Mouse (Mus musculus) left cerebral cortex, adult 18-20 months (tissue): ENCODE measurements at regions not wholly inside any gene's neighbourhood (a gene's known extent, or its start where the extent isn't known, plus 50 kb on each side); places are given as distances from the start of the nearest gene placed in this dataset.
A peak's percentile ranks its signal among the peaks of the same experiment; 100 is the strongest.
"Not testable (repeated sequence)": the region's sequence is repeated elsewhere in the genome, so short reads cannot be mapped to it uniquely, and the experiment has no call there.

Source experiments
- DNase-seq, 2 experiments: peaks; one replicate each; pipeline ENCODE4 v3.0.0; 2021 to 2022; ENCODE audit warnings: low spot score in 2 of 2, mixed read lengths in 1 of 2

DNA sequence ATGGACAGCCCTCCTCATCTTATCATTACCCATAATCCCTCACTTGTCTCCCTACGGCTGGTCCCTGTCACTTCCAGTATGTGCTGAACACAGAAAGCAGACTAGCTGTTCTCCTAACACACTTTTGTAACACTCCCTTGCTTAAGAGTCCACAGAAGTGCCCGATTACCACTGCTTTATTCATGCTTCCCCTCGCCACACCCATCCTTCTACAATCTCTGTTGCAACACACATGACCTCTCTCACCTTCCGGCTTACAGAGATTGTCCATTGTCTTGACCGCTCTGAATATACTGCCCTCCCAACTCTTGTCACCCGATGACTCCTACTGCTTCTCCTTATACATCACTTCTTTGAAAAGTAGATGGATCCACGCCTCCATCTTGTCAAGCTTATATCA, 132.9 kb downstream of the Snx18 start:
- no peak for DNase-seq

DNA sequence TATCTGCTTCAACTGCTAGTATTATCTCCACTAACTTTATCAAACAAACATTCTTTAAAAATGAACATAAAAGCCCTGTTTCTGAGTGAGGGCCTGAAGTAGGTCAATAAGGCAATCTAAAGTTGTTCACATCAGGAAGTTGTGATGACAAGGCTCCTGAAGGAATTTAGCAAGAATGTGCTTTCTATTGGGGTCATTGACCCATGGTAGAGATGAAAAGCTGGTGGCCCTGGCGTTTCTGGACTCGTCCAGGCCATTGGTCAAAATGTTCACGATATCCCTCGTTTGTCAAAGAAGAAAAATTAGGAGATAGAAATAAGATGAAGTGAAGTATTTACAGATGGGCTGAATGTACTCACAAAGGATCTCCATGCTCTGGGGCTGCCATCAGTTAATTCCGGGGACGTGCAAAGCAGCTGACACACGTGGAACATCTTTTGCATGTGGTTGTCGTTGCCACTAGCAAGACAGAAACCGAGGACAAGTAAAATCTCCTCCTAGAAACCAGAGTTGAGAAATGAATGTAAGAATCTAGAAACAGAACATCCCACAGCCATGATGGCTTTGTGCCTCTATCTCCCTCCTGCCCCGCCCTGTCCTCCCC, 134.1 kb downstream of the Snx18 start:
- no peak for DNase-seq

DNA sequence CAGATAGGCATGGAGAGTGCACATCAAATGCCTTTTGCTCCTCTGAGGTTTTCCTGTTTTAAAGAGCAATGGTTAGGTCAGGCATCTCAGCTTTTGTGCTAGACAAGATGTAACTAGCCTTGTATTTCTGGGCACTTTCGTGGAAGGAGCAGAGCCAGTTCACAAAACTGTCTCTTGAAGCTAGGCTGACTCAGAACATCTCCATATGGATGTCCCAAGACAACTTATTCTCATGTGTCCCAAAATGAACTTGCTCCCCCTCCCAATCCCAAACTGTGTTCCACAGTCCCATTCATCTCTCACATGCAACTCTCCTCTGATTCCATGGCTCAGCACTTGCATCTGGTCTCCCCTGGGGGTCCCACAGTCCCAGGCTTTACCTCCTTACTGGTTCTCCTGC, 135.5 kb downstream of the Snx18 start:
- peak in 1 of 2 experiments; percentile 13 for DNase-seq

DNA sequence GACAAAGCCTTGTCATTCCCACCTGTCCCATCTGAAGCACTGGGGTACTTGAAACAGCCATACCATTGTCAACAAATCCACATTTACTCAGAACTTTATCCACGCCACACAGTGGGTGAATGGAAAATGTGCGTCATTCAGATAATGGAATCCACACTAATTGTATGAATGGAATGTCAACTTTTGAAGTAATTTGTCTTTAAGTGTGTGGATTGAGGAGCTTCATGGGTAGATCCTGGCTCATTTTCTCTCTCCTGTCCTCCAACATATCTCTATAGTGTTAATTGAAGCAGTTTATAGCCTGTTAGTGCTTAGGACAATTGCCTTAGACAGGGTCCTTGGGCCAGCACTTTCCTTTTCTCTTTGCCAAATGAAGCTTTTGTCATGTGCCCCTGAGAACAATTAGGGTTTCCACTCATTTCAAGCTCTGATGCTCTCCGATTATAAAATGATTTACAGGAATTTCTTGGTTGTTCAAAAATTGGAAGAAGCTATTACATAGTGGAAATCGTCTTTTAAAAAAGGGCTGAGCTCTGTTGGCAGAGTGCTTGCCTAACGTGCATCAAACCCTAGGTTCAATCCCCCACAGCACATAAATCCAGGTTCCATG, 140.4 kb downstream of the Snx18 start:
- no peak for DNase-seq

DNA sequence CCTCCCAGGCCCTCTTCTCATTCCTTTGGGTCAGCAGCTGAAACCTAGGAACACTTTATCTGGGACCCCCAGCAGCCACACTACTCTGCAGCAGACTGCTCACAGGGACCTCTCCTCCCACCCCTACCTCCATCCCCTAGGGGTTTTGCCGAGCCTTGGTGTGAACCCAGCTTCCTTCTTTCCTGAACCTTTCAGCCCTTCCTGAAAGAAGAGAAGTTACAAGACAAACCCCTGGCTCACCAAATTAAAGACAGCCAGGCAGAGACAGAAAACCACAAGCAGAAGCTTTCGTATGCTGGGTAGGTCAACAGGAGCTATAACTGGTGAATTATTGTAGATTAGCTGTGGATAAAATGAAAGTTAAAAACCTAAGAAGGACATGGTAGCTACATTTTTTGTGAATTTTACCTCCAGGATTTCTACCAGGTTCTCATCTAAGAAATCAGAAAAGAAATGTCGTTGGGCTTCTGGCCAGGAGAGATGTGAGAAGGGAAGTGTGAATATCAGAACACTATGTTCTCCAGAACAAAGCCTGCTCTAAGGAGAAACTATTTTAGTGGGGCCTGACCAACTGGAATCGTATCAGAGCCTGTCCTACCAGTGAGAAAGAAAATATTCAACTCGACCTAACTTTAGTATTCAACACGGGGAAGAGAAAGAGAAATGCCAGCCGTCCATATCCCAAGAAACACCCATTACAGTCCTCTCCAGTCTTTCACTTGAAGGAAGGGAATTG, 147.4 kb downstream of the Snx18 start:
- DNase-seq = no peak

DNA sequence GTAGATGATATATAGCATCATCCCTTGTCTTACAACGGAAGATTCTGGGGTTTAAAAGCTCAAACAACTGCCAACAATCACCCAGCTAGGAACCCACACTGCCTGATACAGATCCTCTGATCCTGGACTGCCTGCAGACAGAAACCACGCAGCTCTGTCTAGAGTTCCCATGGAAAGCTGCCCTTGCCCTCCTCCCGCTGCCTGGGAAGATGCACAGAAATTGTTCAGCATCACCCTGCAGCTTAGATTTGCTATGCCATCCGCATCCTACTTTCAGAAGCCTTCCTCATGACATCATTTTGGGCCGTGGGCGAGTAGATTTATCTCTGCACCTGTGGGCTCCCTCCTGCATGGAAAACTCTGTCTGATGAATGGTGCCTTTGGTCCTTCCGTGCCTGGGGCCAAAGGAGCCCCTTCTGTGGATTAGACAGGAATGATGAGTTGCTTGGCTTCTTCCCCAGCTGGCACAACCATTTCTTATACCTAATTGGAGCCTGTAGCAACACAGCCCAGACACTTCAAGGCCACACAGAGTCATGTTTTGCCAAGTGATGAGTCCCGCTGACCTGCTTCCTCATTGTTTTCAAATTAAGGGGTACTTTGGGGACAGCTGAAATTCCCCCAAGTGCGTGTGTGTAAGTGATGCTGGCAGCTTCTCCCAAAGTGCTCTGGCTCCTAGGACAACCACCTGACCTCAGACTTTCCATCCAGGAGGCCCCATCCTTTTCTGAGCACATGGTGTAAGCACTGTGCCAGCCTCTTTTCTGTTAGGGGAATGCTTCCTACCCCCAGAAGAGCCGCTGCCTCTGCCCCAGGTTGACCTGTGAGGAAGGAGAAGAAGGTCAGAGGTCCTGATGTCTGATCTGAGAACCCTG, 153.9 kb downstream of the Snx18 start:
- peak in 1 of 2 experiments; percentile 20 for DNase-seq

DNA sequence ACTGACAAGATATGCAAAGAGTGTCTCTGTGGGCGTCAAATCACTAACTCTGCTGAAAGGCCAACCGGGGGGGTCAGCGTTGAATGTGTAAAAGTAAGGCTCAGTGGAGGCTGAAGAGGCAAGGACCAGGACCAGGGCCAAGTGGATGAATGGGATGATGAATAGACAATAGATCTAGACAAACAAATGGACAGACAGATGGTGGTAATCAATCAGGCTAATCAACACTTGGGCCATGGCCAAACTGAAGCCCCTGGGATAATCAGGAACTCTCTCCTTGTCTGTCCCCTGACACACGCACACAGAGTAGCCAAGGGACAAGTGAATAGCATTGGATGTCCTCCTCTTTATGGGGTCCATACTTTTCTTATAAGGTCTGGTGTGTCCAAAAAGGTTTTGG, 154.9 kb downstream of the Snx18 start:
- no peak for DNase-seq

DNA sequence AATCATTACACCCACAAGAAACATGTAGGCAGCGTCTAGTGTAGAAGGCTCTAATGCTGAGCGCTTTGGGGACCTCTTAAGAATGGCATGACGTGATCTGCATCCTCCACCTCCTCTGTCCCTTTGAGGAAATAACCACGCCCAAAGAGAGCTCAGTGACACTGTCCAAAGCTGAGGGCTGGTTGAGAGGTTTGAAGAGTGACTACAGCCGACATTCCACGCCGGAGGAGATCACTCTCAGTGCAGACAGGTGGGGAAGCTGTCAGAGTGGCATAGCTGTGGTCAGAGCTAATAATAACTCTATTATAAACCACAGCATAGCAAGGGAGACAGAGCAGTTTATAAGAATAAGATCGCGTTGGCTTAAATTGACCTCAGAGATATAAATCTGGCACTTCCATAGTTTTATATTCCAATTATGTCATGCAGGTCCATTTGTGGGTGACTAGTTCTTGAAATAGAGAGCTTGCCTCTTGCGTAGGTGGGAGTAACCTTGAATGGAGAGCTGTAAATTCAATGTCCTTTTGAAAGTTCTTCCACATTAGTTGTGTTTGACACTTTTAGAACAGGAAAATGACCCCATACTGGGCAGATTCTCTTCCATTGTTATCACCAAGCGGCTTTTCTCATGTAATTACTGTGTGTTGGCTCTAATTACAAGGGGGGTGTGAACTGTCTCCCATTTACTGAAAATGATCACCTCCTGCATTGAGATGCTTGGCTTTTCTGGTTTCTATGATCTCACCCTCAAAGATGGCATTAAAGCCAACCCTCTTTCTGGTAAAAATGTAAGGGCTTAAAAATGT, 161.7 kb downstream of the BC067074 start:
- DNase-seq = no peak

DNA sequence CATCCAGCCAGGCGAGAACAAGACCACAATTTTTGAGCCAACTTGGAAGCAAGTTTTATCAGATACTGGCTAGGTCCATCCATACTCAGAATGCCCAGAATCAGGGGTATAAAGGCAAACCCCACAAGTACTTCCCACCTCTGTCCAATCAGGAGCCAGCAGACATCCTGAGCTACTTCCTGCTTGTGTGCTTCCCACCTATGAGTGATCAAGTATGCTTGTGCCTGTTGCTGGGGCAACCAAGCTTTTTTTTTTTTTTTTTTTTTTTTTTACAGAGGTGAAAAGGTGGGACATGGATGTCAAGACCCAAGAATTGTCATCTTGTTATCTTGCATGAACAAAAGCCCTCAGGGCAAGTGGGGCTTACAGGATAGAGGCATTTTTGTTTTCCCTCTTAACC, 155.4 kb downstream of the BC067074 start:
- no peak for DNase-seq

DNA sequence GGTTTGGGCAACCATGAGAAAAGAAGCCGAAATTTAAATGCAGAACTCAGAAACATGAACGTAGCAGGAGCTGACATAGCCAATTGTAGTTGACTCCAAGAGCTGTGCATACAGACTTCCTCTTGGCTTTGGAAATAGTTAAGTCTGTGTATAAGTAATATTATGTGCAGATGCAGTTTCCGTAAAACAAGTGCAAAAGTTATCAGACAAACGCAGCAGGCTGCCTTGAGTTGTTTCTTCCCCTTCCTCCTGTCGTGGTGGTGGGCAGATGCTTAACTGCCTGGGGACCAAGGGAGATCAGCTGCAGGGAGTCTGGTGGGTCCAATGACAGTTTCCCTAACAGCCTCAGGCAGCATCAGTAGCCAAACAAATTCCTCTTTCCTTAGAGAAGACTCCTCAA, 153.3 kb downstream of the BC067074 start:
- DNase-seq = no peak

DNA sequence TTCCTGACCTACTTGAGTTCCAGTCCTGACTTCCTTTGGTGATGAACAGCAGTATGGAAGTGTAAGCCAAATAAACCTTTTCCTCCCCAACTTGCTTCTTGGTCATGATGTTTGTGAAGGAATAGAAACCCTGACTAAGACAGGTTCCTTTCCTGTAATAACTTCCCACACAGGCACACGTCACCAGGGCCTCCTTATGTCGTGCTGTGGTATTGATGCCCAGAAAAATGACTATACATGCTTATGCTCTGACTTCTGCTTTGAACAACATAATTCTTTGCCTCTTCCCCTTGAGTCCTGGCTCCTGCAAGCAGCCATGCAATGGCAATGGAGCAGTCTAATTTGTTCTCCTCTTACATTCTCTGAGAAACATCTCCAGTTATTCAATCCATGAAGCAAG, 151.5 kb downstream of the BC067074 start:
- DNase-seq = not testable (repeated sequence)

DNA sequence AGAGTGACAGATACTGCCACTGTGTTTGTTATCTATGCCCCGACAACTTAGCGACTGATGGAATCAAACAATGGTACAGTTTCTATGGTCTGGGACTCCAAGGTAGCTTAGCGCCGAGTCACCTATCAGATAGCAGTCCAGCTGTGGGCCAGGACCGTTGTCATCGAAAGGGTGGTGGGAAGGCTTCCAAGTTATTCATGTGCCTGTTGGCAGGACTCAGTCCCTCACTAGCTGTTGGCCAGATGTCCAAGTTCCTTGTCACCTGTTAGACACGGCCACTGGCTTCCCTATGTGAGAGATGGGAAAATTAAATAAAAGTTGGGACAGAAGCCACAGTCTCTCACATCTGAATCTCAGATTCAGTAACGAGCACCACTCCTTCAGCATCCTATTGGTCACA, 150.1 kb downstream of the BC067074 start:
- DNase-seq = no peak

DNA sequence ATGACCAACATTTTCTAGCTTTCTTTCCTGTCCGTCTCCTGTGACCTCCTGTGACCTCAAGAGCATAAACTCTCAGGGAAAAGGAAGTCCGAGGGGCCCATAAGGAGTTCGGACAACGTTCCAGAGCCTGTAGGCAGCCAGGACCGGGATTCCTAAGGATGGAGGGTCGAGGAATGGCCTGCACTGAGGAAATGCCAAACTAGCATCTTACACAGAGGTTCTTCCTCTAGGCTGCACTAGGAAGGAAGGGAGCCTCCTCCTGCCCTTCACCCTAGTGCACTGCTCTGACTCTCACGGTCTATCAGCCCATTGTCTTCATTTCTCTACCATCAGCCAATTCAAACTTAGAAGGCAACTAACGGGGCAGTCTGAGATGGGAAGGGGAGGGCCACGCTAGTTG, 149.2 kb downstream of the BC067074 start:
- no peak for DNase-seq

DNA sequence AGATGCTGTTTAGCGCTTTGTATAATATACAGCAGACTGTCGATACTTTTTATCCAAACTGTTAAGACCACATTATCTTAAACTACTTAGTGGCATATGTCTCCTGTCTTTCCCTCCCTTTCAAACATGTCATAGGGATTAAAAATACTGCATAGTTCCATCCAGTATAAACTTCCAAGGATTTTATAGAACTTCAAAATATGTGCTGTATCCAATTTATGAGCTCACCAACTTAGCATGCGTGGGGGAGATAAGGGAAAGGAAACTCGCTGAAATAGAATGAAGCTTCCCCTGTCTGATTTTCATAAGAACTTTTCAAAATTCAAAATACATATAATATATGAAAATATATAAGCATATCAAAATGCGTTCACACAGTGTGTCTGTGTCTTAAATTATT, 147.2 kb downstream of the BC067074 start:
- no peak for DNase-seq

DNA sequence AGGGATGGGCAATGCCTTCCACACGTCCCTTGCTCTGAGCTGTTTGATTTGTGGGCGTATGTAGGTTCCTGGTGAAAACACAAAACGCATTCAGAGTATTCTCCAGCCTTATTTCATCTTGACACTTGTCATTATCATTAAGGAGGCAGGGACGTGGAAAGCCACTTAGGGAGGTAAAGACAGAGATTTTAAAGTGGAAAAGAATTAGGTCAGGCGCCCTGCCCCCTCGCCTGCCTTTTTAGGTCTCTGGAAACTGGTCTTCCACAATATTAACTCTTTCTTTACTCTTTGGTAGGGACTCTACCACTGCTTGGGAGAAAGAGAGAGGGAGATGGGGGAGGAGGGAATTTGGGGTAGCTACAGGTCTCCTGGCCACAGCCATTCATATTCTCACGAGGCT, 146.6 kb downstream of the BC067074 start:
- DNase-seq = no peak

DNA sequence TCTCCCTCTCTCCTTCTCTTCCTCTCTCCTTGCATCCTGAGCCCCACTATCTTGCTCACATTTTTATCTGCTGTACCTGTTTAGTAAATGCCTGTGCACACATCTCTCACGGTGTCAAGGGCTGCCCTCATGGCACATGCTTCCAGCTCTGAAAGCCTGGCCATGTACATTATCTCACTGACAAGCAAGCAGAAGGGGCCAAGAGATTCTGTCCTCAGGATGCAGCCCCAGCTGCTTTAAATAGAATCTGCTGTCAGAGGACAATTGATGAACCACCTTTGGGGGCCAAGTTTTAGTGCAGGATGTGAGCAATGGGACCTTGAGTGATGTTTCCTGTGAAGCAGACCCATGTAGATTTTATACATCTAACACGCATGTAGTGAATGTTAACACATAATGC, 145.9 kb downstream of the BC067074 start:
- DNase-seq = no peak

DNA sequence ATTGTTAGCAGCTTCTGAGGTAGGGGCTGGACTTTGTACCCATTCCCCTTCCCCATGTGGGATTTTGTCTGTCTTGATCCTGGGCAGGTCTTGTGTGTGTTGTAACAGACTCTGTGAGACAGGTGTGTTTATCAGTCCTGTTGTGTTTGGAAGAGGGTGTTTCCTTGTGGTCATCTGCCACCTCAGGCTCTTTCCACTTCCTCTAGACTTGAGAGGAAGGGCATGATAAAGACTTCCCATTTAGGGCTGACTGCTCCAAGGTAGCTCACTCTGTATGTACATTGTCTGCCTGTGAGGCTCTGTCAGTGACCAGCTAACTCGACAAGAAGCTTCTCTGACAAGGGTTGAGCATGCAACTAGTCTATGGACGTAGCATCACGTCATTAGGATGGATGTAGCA, 143.3 kb downstream of the BC067074 start:
- no peak for DNase-seq

DNA sequence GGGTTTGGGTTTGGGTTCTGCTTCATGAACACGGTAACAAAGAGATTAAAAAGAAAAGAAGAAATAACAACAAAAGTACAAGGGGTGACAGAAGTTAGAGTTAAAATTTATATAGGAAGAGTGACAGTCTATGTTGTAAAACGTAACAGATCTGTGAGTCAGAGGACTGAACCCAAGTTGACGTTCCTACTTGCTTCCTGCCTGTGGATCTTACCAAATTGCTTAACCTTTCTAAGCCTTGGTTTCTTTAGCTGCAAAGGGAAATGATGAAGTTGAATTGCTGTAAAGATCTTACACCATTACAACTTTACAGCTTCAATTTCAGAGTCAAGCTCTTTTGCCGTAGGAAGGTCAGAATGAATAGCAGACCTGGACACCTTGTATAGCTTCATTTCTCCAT, 142.2 kb downstream of the BC067074 start:
- no peak for DNase-seq

DNA sequence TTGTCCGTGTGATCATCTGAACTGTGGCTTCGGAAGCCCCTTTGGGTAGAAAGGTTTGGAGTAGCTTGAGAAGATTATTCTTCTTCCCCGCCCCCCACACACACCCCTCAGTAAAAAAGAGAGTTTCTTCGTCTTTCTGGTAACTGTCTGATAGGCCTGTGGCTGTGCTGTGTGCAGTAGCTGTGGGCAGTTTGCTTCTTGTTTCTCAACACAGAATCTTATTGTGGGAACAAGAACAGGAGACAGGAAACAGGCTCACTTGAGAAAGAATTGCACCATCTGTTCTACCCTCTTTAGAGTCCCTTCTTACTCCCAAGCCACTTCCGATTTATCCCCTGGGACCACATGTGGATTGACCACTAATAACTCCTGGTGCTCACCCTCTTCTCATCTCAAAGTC, 140.5 kb downstream of the BC067074 start:
- no peak for DNase-seq

DNA sequence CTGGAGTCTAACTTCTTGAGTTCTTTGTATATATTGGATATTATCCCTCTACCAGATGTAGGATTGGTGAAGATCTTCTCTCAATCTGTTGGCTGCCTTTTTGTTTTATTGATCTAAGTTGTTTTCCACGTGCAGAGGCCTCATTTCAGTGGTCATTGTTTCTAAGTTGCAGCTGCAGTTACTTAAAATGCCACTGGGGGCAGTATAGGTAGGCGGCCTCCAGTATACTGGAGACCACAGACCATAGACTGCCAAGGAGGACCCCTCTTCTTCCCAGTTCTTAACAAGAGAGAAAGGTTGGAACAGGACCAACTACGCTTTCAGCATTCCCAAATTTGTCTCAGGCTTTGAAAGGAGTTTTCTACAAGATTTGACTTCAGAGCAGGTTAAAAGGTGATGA, 136.7 kb downstream of the BC067074 start:
- DNase-seq = peak in 1 of 2 experiments; percentile 9
